ENCODE assay signal across 32 mouse cellular contexts in genomic region chr6:127131946-127132345, GRCm38 (mm10). TPM values are rescaled to one million over a fixed set of nuclear protein-coding genes. Genes with fewer than 3 reads are reported as not detected.
DNase-seq lines count a peak whose midpoint lies in the region; ATAC-seq and TF ChIP-seq lines count a peak whose summit lies in the region.
"Had no signal": no experiment of that assay in that cellular context is flagged by ENCODE, and none has a peak within 500 bp of the region (broad histone marks: within the 10 kb centered on the region; RNA-seq: fewer than 3 reads in every experiment).

No protein-coding gene starts in this region.

- H3K9me3 ChIP-seq in forebrain, embryonic 14.5 days (replicated peaks; ENCODE audit: control insufficient read depth, low read length) = no peaks in the 10 kb centered on the region
- no peaks in the 10 kb centered on the region for H3K9me3 ChIP-seq in forebrain, embryonic 12.5 days
- no peaks in the 10 kb centered on the region for H3K9me3 ChIP-seq in hindbrain, postnatal 0 days (ENCODE audit: low read length)
- H3K9me3 ChIP-seq in hindbrain, embryonic 10.5 days = no peaks in the 10 kb centered on the region
- H3K9me3 ChIP-seq: embryonic facial prominence, embryonic 12.5 days; embryonic facial prominence, embryonic 15.5 days; hindbrain, embryonic 13.5 days had no signal

- WGBS in forebrain, embryonic 14.5 days = 89% methylated on average over 3 of the region's 3 CpGs
- WGBS in forebrain, embryonic 12.5 days = 77% methylated on average over 3 of the region's 3 CpGs
- WGBS in hindbrain, postnatal 0 days = 81% methylated on average over 3 of the region's 3 CpGs
- WGBS in hindbrain, embryonic 10.5 days = 85% methylated on average over 3 of the region's 3 CpGs

- peaks cover 34% of the 10 kb centered on the region for H3K4me1 ChIP-seq in forebrain, embryonic 14.5 days (ENCODE audit: control insufficient read depth, insufficient read depth, low read length)
- H3K4me1 ChIP-seq in forebrain, embryonic 12.5 days = peaks cover 48% of the 10 kb centered on the region
- peaks cover 3% of the 10 kb centered on the region; the same call in 1 of the 2 replicates for H3K4me1 ChIP-seq in hindbrain, postnatal 0 days (ENCODE audit: insufficient read depth, low read length)
- H3K4me1 ChIP-seq in hindbrain, embryonic 10.5 days (replicated peaks) = peaks cover 14% of the 10 kb centered on the region
- peaks cover 13% of the 10 kb centered on the region for H3K4me1 ChIP-seq in embryonic fibroblast, embryonic 13.5 days (ENCODE audit: control insufficient read depth, insufficient read depth, low read length)
- H3K4me1 ChIP-seq: embryonic facial prominence, embryonic 12.5 days had no signal

- no peak for ATAC-seq in forebrain, embryonic 14.5 days
- no peak for ATAC-seq in forebrain, embryonic 12.5 days (ENCODE audit: low FRiP score)
- no peak for ATAC-seq in hindbrain, postnatal 0 days
- ATAC-seq: CD4-positive, CD25-positive, alpha-beta regulatory T cell, adult 4 months; hindbrain, embryonic 16.5 days; inflammation-experienced regulatory T-cells, adult 6 months; intestine, embryonic 16.5 days had no signal

- no peak for DNase-seq in forebrain, embryonic 14.5 days (ENCODE audit: low spot score)
- DNase-seq in hindbrain, postnatal 0 days (ENCODE audit: low spot score) = no peak
- no peak for DNase-seq in hindbrain, embryonic 10.5 days (ENCODE audit: low spot score)
- DNase-seq in brain, embryonic 14.5 days (ENCODE audit: low read depth) = peak; percentile 75
- DNase-seq in spleen, postnatal 14 days (ENCODE audit: low spot score in 2 of 2) = no peak
- DNase-seq: adrenal gland, adult 2 months; adrenal gland, postnatal 14 days; cerebellum, adult 11-12 months; cerebellum, adult 9-10 months; cerebellum, postnatal 25 days; gastrocnemius, adult 2 months; gastrocnemius, postnatal 14 days; heart, adult 11 months; kidney, adult 18-20 months had no signal

- H3K27me3 ChIP-seq in forebrain, embryonic 14.5 days (replicated peaks; ENCODE audit: control insufficient read depth, insufficient read depth, low read length) = no peaks in the 10 kb centered on the region
- no peaks in the 10 kb centered on the region for H3K27me3 ChIP-seq in forebrain, embryonic 12.5 days
- H3K27me3 ChIP-seq in hindbrain, postnatal 0 days (ENCODE audit: insufficient read depth, low read length) = no peaks in the 10 kb centered on the region
- H3K27me3 ChIP-seq in hindbrain, embryonic 10.5 days (ENCODE audit: insufficient read depth, poor library complexity, severe bottlenecking) = no peaks in the 10 kb centered on the region
- H3K27me3 ChIP-seq: embryonic facial prominence, embryonic 15.5 days; hindbrain, embryonic 13.5 days had no signal

- H3K36me3 ChIP-seq in forebrain, embryonic 14.5 days (ENCODE audit: control insufficient read depth, insufficient read depth, low read length) = peaks cover 71% of the 10 kb centered on the region
- peaks cover 77% of the 10 kb centered on the region for H3K36me3 ChIP-seq in forebrain, embryonic 12.5 days (replicated peaks)
- H3K36me3 ChIP-seq in hindbrain, postnatal 0 days (ENCODE audit: insufficient read depth, low read length) = no peaks in the 10 kb centered on the region; the same call in 1 of the 2 replicates
- peaks cover 99% of the 10 kb centered on the region for H3K36me3 ChIP-seq in hindbrain, embryonic 10.5 days
- H3K36me3 ChIP-seq: hindbrain, embryonic 13.5 days had no signal

- no peak overlapping the region for H3K9ac ChIP-seq in forebrain, embryonic 14.5 days (ENCODE audit: low read length)
- H3K9ac ChIP-seq in forebrain, embryonic 12.5 days = no peak overlapping the region
- no peak overlapping the region for H3K9ac ChIP-seq in hindbrain, postnatal 0 days (replicated peaks; ENCODE audit: low read length)
- H3K9ac ChIP-seq: embryonic facial prominence, embryonic 12.5 days; embryonic facial prominence, embryonic 15.5 days; hindbrain, embryonic 13.5 days had no signal

- H3K4me2 ChIP-seq in forebrain, embryonic 14.5 days (ENCODE audit: low read length) = no peak overlapping the region
- no peak overlapping the region for H3K4me2 ChIP-seq in forebrain, embryonic 12.5 days
- no peak overlapping the region for H3K4me2 ChIP-seq in hindbrain, postnatal 0 days (ENCODE audit: low read depth, low read length)
- H3K4me2 ChIP-seq: embryonic facial prominence, embryonic 12.5 days; embryonic facial prominence, embryonic 15.5 days; heart, embryonic 11.5 days; hindbrain, embryonic 13.5 days had no signal

- TF ChIP-seq POLR2A in brain, embryonic 14.5 days (IDR thresholded peaks at IDR 0.05; ENCODE audit: borderline replicate concordance, extremely low read depth, insufficient read depth, insufficient read length, poor library complexity, severe bottlenecking) = no peak
- TF ChIP-seq POLR2A in embryonic fibroblast, embryonic 13.5 days (IDR thresholded peaks at IDR 0.05; ENCODE audit: low read depth, low read length) = no peak

- no peak overlapping the region for H3K4me3 ChIP-seq in forebrain, embryonic 14.5 days (ENCODE audit: low read depth, low read length)
- no peak overlapping the region for H3K4me3 ChIP-seq in forebrain, embryonic 12.5 days (replicated peaks)
- H3K4me3 ChIP-seq in hindbrain, postnatal 0 days (ENCODE audit: low read length) = no peak overlapping the region
- H3K4me3 ChIP-seq in hindbrain, embryonic 10.5 days = no peak overlapping the region
- no peak overlapping the region for H3K4me3 ChIP-seq in embryonic fibroblast, embryonic 13.5 days (ENCODE audit: insufficient read depth, low read length)
- H3K4me3 ChIP-seq: embryonic facial prominence, embryonic 12.5 days; embryonic facial prominence, embryonic 15.5 days; erythroblast, embryonic 14.5 days; gastrocnemius, adult 2 months; hindbrain, embryonic 13.5 days had no signal

- no peak for TF ChIP-seq CTCF in hindbrain, postnatal 0 days (IDR thresholded peaks at IDR 0.05; ENCODE audit: low read depth)
- no peak for TF ChIP-seq CTCF in brain, embryonic 14.5 days (IDR thresholded peaks at IDR 0.05; ENCODE audit: borderline replicate concordance, extremely low read depth, insufficient read depth, insufficient read length)
- no peak for TF ChIP-seq CTCF in embryonic fibroblast, embryonic 13.5 days (IDR thresholded peaks at IDR 0.05; ENCODE audit: borderline replicate concordance, insufficient read depth, low read length)

- peak overlapping the region; percentile 27; the same call in 1 of the 2 replicates for H3K27ac ChIP-seq in forebrain, embryonic 14.5 days (ENCODE audit: low read depth, low read length)
- H3K27ac ChIP-seq in forebrain, embryonic 12.5 days = no peak overlapping the region
- 0 out of 2 replicates have a peak overlapping the region, but pooled peaks have one; percentile 11 for H3K27ac ChIP-seq in hindbrain, postnatal 0 days
- H3K27ac ChIP-seq in hindbrain, embryonic 10.5 days = no peak overlapping the region
- H3K27ac ChIP-seq in embryonic fibroblast, embryonic 13.5 days (ENCODE audit: insufficient read depth, low read length) = peak overlapping the region; percentile 78; the same call in 1 of the 2 replicates
- H3K27ac ChIP-seq: embryonic facial prominence, embryonic 12.5 days; embryonic facial prominence, embryonic 15.5 days; gastrocnemius, adult 2 months; hindbrain, embryonic 13.5 days had no signal

RNA-seq across cellular contexts. Expression of gene Ccnd2, which starts 20.0 kb away (rescaled TPM):
- 1,278 and 1,343 TPM in 2 replicates for polyA plus RNA-seq in forebrain, embryonic 14.5 days (2014; fragmentation: Nextera tagmentation; extraction: Ambion mirVana)
- 1,349 and 1,505 TPM in 2 replicates for polyA plus RNA-seq in forebrain, embryonic 12.5 days (2016; fragmentation: Nextera tagmentation; extraction: Ambion mirVana)
- total RNA-seq in hindbrain, postnatal 0 days (2014; rRNA removed) = 22.3 and 27.1 TPM in 2 replicates
- 229 and 263 TPM in 2 replicates for polyA plus RNA-seq in hindbrain, postnatal 0 days (2015; fragmentation: Nextera tagmentation; extraction: Ambion mirVana)
- polyA plus RNA-seq in hindbrain, embryonic 10.5 days (2016; fragmentation: Nextera tagmentation; extraction: Ambion mirVana) = 865 and 1,523 TPM in 2 replicates
- 125 and 131 TPM in 2 replicates for polyA plus RNA-seq in brain, embryonic 14.5 days (2012; rRNA removed)
- polyA plus RNA-seq in embryonic fibroblast, embryonic 13.5 days (2011; ENCODE audit: insufficient read length, low read depth, missing spikeins) = 2,159 and 2,298 TPM in 2 replicates

RNA-seq across cellular contexts. Expression of gene Tigar, which starts 22.6 kb away (rescaled TPM):
- polyA plus RNA-seq in forebrain, embryonic 14.5 days (2014; fragmentation: Nextera tagmentation; extraction: Ambion mirVana) = 7.4 and 8.1 TPM in 2 replicates
- 8.8 and 9.9 TPM in 2 replicates for polyA plus RNA-seq in forebrain, embryonic 12.5 days (2016; fragmentation: Nextera tagmentation; extraction: Ambion mirVana)
- total RNA-seq in hindbrain, postnatal 0 days (2014; rRNA removed) = 6.6 and 7.7 TPM in 2 replicates
- polyA plus RNA-seq in hindbrain, postnatal 0 days (2015; fragmentation: Nextera tagmentation; extraction: Ambion mirVana) = 4.9 and 5.2 TPM in 2 replicates
- 6.9 and 7.4 TPM in 2 replicates for polyA plus RNA-seq in hindbrain, embryonic 10.5 days (2016; fragmentation: Nextera tagmentation; extraction: Ambion mirVana)
- 11.6 and 12.1 TPM in 2 replicates for polyA plus RNA-seq in brain, embryonic 14.5 days (2012; rRNA removed)
- 8.1 and 8.6 TPM in 2 replicates for polyA plus RNA-seq in embryonic fibroblast, embryonic 13.5 days (2011; ENCODE audit: insufficient read length, low read depth, missing spikeins)
- polyA plus RNA-seq: erythroblast, embryonic 14.5 days had no signal

RNA-seq across cellular contexts. Expression of gene Fgf23, which starts 59.2 kb away (rescaled TPM):
- polyA plus RNA-seq in forebrain, embryonic 14.5 days (2014; fragmentation: Nextera tagmentation; extraction: Ambion mirVana) = 0.09 and 0.11 TPM in 2 replicates
- 0.14 TPM in 1 of 2 replicates, not detected in the other for polyA plus RNA-seq in forebrain, embryonic 12.5 days (2016; fragmentation: Nextera tagmentation; extraction: Ambion mirVana)
- total RNA-seq in hindbrain, postnatal 0 days (2014; rRNA removed) = 1.8 and 1.9 TPM in 2 replicates
- polyA plus RNA-seq in hindbrain, postnatal 0 days (2015; fragmentation: Nextera tagmentation; extraction: Ambion mirVana) = 0.28 TPM in 2 replicates
- polyA plus RNA-seq in hindbrain, embryonic 10.5 days (2016; fragmentation: Nextera tagmentation; extraction: Ambion mirVana) = 0.08 and 0.11 TPM in 2 replicates
- polyA plus RNA-seq in brain, embryonic 14.5 days (2012; rRNA removed) = 0.29 and 0.34 TPM in 2 replicates
- polyA plus RNA-seq in embryonic fibroblast, embryonic 13.5 days (2011; ENCODE audit: insufficient read length, low read depth, missing spikeins) = not detected in 2 replicates
- total RNA-seq: adrenal gland, adult 2 months; adrenal gland, postnatal 14 days; adrenal gland, postnatal 4 days; common myeloid progenitor, adult 5-6 weeks; gastrocnemius, adult 2 months; gastrocnemius, postnatal 14 days; heart, adult 8-10 months; heart, postnatal 25 days; hematopoietic stem cell, adult 5-6 weeks; MEL had no signal
- polyA plus RNA-seq: adrenal gland, adult 2 months; C2C12; CD4-positive, CD25-positive, alpha-beta regulatory T cell, adult 4 months; erythroblast, embryonic 14.5 days; heart, embryonic 11.5 days; hindbrain, embryonic 13.5 days; intestine, embryonic 16.5 days had no signal

Comparison
In these comparisons a context has a peak if more than half of its experiments do, and no peak if none do; other contexts are left out.
1. H3K27ac ChIP-seq: peak in forebrain, embryonic 14.5 days (single experiment), hindbrain, postnatal 0 days (single experiment) and embryonic fibroblast, embryonic 13.5 days (single experiment); none in forebrain, embryonic 12.5 days (single experiment) and hindbrain, embryonic 10.5 days (single experiment).